Mouse (Mus musculus) heart, postnatal 0 days (tissue): ENCODE measurements around the gene Dzip1.

Source experiments
- CTCF ChIP-seq: IDR thresholded peaks from 2 replicates; pipeline ENCODE4 v1.5.1; 2016; ENCODE audit warnings: antibody characterized with exemption, control low read depth, low read depth
- EP300 ChIP-seq: IDR thresholded peaks from 2 replicates; pipeline ENCODE4 v1.6.1; 2016; ENCODE audit warnings: antibody characterized with exemption, low read depth

GRCm38 (mm10) chr14:118934686-118935085, 9.4 kb upstream of the Dzip1 start:
- TF ChIP-seq CTCF (no peak), EP300 (no peak)
